Mouse (Mus musculus): ENCODE data around the gene Dvl2. TPM values are rescaled to one million over a fixed set of nuclear protein-coding genes. Genes with fewer than 3 reads are reported as not detected.
"Not testable (repeated sequence)": the region's sequence is repeated elsewhere in the genome, so short reads cannot be mapped to it uniquely, and the experiment has no call there.

Dvl2 gene
- polyA plus RNA-seq, 1 experiment from 2014 or later, result 46.6 TPM

- H3K27ac ChIP-seq, result peak within 1 kb of the TSS; percentile 69
- peaks cover 44% of the 10 kb centered on the region for H3K4me1 ChIP-seq
- peak within 1 kb of the TSS; percentile 56 for H3K4me3 ChIP-seq (replicated peaks)
- H3K9me3 ChIP-seq, result no peaks in the 10 kb centered on the region
- peak; percentile 84 for ATAC-seq (ENCODE audit: low FRiP score)
- WGBS, result under 1% methylated on average over 35 of the region's 35 CpGs
- peaks cover 30% of the 10 kb centered on the region for H3K36me3 ChIP-seq (replicated peaks)
- no peaks in the 10 kb centered on the region for H3K27me3 ChIP-seq
- H3K9ac ChIP-seq, result peak within 1 kb of the TSS; percentile 72
- H3K4me2 ChIP-seq, result peak within 1 kb of the TSS; percentile 88
Observed at GRCm38 (mm10) chr11:70014880-70015558, 14.6 kb downstream of the Dvl2 start, which contains the start of gene Acadvl. Gene Acadvl, minus strand, starts transcription at chr11:70015411.

GRCm38 (mm10) chr11:70015677-70016076 lies 15.3 kb downstream of the Dvl2 start:
- Histone ChIP-seq H3K27me3 (no peaks in the 10 kb centered on the region), H3K4me1 (peaks cover 51% of the 10 kb centered on the region), H3K9ac (peak overlapping the region; percentile 72; the same call in 1 of the 2 replicates), H3K27ac (no peak overlapping the region), H3K36me3 (replicated peaks) (peaks cover 23% of the 10 kb centered on the region), H3K4me3 (replicated peaks) (peak overlapping the region; percentile 56; the same call in 1 of the 2 replicates), H3K4me2 (peak overlapping the region; percentile 88), H3K9me3 (no peaks in the 10 kb centered on the region)
- ATAC-seq (ENCODE audit: low FRiP score), result no peak
- 68% methylated on average over 6 of the region's 6 CpGs for WGBS

- H3K27me3 ChIP-seq; H3K9ac ChIP-seq; H3K4me2 ChIP-seq; H3K27ac ChIP-seq; ATAC-seq (ENCODE audit: low FRiP score); H3K4me3 ChIP-seq (replicated peaks); H3K9me3 ChIP-seq: not testable (repeated sequence)
- WGBS, result 69% methylated on average over 2 of the region's 2 CpGs
- Histone ChIP-seq H3K4me1 (peaks cover 52% of the 10 kb centered on the region), H3K36me3 (replicated peaks) (peaks cover 18% of the 10 kb centered on the region)
Observed at GRCm38 (mm10) chr11:70016177-70016576, 15.8 kb downstream of the Dvl2 start.

- ATAC-seq (ENCODE audit: low FRiP score), result no peak
- 77% methylated on average over 3 of the region's 3 CpGs for WGBS
- Histone ChIP-seq H3K9ac (peak within 1 kb of the TSS; percentile 96), H3K9me3 (no peaks in the 10 kb centered on the region), H3K4me1 (peaks cover 52% of the 10 kb centered on the region), H3K4me3 (replicated peaks) (peak within 1 kb of the TSS; percentile 70), H3K4me2 (peak within 1 kb of the TSS; percentile 93), H3K27ac (peak within 1 kb of the TSS; percentile 90), H3K36me3 (replicated peaks) (peaks cover 13% of the 10 kb centered on the region), H3K27me3 (no peaks in the 10 kb centered on the region)
Observed at GRCm38 (mm10) chr11:70016669-70017068, 16.3 kb downstream of the Dvl2 start, which contains the start of gene Dlg4. Gene Dlg4, plus strand, starts transcription at chr11:70016942.

GRCm38 (mm10) chr11:70017199-70017767 lies 16.9 kb downstream of the Dvl2 start:
- H3K27ac ChIP-seq, result peak overlapping the region; percentile 90
- H3K9ac ChIP-seq, result peak overlapping the region; percentile 96
- no peaks in the 10 kb centered on the region for H3K27me3 ChIP-seq
- peaks cover 56% of the 10 kb centered on the region for H3K4me1 ChIP-seq
- peaks cover 7% of the 10 kb centered on the region for H3K36me3 ChIP-seq (replicated peaks)
- H3K9me3 ChIP-seq, result no peaks in the 10 kb centered on the region
- peak overlapping the region; percentile 70 for H3K4me3 ChIP-seq (replicated peaks)
- ATAC-seq (ENCODE audit: low FRiP score), result no peak
- 29% methylated on average over 7 of the region's 7 CpGs for WGBS
- peak overlapping the region; percentile 93 for H3K4me2 ChIP-seq

- Histone ChIP-seq H3K4me1 (peaks cover 67% of the 10 kb centered on the region), H3K9ac (peak overlapping the region; percentile 96), H3K4me3 (replicated peaks) (peak overlapping the region; percentile 70), H3K27me3 (no peaks in the 10 kb centered on the region), H3K9me3 (no peaks in the 10 kb centered on the region), H3K4me2 (peak overlapping the region; percentile 93), H3K36me3 (replicated peaks) (no peaks in the 10 kb centered on the region; the same call in 1 of the 2 replicates), H3K27ac (peak overlapping the region; percentile 90)
- ATAC-seq (ENCODE audit: low FRiP score), result no peak
- 1% methylated on average over 21 of the region's 25 CpGs for WGBS
Observed at GRCm38 (mm10) chr11:70018131-70018990, 18.0 kb downstream of the Dvl2 start.

GRCm38 (mm10) chr11:70019495-70020021 lies 19.2 kb downstream of the Dvl2 start:
- H3K4me1 ChIP-seq, result peaks cover 72% of the 10 kb centered on the region
- no peaks in the 10 kb centered on the region for H3K36me3 ChIP-seq (replicated peaks)
- 26% methylated on average over 2 of the region's 2 CpGs for WGBS
- H3K27ac ChIP-seq, result peak overlapping the region; percentile 90
- H3K4me2 ChIP-seq, result peak overlapping the region; percentile 93
- ATAC-seq (ENCODE audit: low FRiP score), result no peak
- no peaks in the 10 kb centered on the region for H3K9me3 ChIP-seq
- peak overlapping the region; percentile 96 for H3K9ac ChIP-seq
- H3K27me3 ChIP-seq, result no peaks in the 10 kb centered on the region
- H3K4me3 ChIP-seq (replicated peaks), result peak overlapping the region; percentile 70

GRCm38 (mm10) chr11:70020022-70020631 lies 19.7 kb downstream of the Dvl2 start:
- WGBS, result 9% methylated on average over 8 of the region's 8 CpGs
- Histone ChIP-seq H3K4me1 (peaks cover 72% of the 10 kb centered on the region), H3K27ac (peak overlapping the region; percentile 90), H3K9ac (peak overlapping the region; percentile 96), H3K36me3 (replicated peaks) (no peaks in the 10 kb centered on the region), H3K9me3 (no peaks in the 10 kb centered on the region), H3K27me3 (no peaks in the 10 kb centered on the region), H3K4me3 (replicated peaks) (peak overlapping the region; percentile 70), H3K4me2 (peak overlapping the region; percentile 93)
- no peak for ATAC-seq (ENCODE audit: low FRiP score)

- peak; percentile 77 for ATAC-seq (ENCODE audit: low FRiP score)
- Histone ChIP-seq H3K27ac (peak overlapping the region; percentile 90), H3K9ac (peak overlapping the region; percentile 96), H3K9me3 (no peaks in the 10 kb centered on the region), H3K4me3 (replicated peaks) (peak overlapping the region; percentile 70), H3K4me1 (peaks cover 77% of the 10 kb centered on the region), H3K4me2 (peak overlapping the region; percentile 93), H3K27me3 (no peaks in the 10 kb centered on the region), H3K36me3 (replicated peaks) (no peaks in the 10 kb centered on the region)
- WGBS, result under 1% methylated on average over 8 of the region's 8 CpGs
Observed at GRCm38 (mm10) chr11:70020731-70021263, 20.4 kb downstream of the Dvl2 start.

GRCm38 (mm10) chr11:70021264-70022132 lies 21.1 kb downstream of the Dvl2 start:
- H3K36me3 ChIP-seq (replicated peaks), result no peaks in the 10 kb centered on the region
- peak overlapping the region; percentile 70 for H3K4me3 ChIP-seq (replicated peaks)
- peak; percentile 79 for ATAC-seq (ENCODE audit: low FRiP score)
- no peaks in the 10 kb centered on the region for H3K9me3 ChIP-seq
- 2% methylated on average over 40 of the region's 40 CpGs for WGBS
- peak overlapping the region; percentile 53 for H3K9ac ChIP-seq
- H3K4me2 ChIP-seq, result peak overlapping the region; percentile 93
- no peaks in the 10 kb centered on the region for H3K27me3 ChIP-seq
- H3K27ac ChIP-seq, result peak overlapping the region; percentile 90
- peaks cover 84% of the 10 kb centered on the region for H3K4me1 ChIP-seq
